Mouse (Mus musculus) MN1 (cell line): ENCODE measurements around the gene Morn5.
A peak's percentile ranks its signal among the peaks of the same experiment; 100 is the strongest.

Experiments
- DNase-seq: peaks from one replicate; pipeline ENCODE4 v3.0.0-alpha.2; 2016; ENCODE audit warnings: low spot score

Morn5 gene

DNA sequence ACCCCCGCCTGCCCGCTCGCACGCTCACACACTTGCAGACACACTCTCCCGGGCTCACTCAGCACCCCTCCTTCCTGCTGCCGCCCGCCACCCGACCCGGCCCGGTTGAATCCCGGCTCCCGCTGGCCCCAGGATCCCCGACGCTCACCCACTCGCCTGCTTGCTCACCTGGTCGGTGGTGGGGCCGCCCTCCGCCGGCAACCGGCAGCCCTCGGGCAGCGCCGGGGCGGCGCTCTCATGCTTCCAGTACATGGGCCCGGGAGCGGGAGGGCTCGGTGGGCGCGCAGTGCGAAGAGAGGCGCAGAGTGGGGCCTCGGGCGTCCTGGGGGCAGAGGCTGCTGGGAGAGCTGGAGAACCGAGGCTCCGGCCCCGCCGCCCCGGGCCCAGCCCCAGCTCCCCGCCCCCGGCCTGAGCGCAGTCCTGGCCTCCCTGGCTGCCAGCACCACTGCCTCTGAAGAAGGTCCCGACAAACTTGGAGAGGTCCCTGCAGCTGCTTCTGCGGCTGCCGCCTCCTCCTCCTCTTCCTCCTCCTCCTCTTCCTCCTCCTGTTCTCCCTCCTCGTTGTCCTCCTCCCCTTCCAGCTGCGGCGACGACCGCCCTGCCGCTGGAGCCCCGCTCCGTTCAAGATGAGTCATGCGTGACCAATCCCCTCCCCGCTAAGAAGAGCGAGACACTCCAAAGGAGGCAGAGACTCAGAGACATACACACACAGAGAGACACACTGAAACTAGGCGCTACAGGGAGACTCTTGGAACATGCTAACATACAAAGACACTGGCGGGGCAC, 55.9 kb downstream of the Morn5 start, which contains the start of gene Lhx6:
Lhx6 (minus strand) TSS at position 453 of the 786 bp plus-strand sequence.
- DNase-seq: peak; percentile 32

DNA sequence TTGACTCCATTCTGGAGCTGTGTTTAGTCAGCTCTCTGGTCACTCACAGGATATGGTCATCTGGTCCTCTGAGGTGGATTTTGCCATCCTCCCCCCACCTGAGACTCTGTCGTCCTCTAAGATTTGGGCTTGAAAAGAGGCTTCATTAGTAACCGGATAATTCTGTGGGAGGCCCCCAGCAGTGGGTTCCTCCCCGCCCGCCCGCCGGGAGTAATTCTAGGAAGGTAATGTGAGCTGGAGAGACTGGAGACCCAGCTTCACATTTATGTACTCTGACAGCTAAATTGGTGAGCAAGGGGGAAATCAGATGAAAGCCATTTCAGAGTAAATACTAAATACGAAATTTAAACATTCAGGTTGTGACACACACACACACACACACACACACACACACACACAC, 59.4 kb downstream of the Morn5 start:
- DNase-seq: no peak

DNA sequence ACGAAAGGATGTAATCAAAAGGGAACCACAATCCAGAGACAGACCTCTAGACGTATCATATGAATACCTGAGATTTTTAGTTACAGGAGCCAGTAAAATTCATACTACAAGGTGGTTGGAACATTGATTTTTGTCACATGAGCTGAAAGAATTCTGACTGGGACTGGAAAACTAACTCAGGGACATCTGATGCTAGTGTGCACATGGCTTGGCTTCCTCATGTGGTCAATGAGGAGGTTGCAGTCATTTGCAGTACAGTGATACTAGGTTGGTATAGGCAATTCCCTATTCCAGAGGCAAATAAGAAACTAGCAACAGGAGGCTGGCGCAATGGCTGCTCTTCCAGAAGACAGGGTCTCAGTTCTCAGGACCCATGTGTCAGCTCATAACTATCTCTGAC, 63.4 kb downstream of the Morn5 start:
- DNase-seq: no peak

DNA sequence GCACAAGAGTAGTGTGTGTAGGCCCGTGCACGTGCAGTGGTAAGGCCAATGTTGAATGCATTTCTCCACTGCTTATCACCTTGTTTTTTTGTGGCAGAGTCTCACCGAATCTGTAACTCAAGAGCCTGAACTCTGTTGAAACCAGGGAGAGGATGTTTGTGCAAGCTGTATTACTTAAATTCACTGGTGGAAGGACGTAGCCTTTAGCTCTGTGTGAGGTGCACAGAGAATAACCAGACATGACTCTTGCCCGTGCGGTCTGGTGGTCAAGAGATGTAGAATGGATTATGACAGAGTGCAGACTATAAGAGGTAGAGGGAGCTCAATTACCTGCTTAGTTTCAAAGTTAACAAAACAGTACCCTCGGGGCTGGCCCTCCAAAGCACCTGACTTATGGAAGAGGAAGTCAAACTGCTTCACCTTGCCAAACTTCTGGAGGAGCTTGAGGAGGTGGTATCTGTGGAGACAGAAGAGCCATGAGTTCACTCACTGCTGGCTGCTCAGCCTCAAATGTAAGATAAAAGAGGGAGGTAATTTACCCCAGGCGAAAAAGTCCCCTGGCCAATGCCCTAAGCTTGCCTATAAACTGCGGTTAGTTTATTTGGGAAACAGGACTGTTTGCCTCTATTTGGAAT, 77.7 kb downstream of the Morn5 start:
- DNase-seq: no peak

DNA sequence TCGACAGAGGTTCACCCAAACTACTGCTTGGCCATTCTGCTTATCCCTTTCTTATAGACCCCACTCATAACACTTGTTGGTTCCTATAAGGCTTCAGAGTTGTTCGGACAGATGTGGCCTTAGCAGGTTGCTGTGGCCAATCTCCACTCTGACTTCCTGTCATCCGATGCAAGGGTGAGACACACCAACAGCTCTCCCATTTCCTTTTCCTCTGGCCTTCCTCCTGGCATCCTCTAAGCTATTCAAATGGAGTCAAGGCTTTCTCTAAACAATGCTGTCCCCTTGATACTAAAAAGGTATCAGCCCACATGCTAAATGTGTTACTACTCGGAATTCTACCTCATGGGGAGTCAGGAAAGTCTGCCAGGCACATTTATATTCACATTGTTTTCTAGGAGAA, 78.7 kb downstream of the Morn5 start:
- DNase-seq: no peak

DNA sequence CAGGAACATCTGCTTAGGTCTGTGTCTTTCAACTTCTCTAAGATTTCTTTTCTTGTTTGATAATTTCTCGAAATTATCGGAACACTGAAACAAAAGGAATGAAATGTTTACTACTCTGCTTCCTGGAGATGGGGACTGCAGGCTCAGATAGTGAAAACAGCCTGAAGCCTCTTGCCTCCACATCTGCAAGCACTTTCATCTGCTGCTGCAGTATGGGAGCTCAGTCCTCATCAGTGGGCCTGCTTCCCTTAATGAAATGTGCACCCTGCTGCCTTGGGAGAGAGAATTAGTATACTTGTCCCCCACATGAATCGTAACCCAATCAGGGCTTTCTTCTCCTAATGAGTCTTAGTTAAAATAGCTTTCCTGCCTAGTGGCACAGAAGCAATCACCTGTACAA, 79.8 kb downstream of the Morn5 start:
- DNase-seq: no peak
